ENCODE assay signal across 15 mouse cellular contexts in the genomic region with DNA sequence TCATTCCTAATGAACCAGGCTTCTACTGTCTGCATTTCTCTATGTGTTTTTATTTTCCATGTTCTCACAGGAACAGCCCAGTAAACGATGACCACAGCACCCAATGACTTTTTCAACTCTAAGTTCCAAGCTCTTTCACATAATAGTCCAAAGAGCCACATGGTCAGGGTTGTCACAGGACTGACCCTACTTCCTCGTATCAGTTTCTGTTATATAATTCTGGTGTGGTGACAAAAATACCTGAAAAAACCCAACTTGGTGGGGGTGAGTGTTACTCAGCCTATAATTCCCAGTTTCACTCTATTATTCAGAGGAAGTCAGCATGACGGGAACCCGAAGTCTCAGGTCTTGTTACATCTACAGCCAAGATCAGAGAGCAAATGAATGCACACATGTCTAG.
"Had no signal": no experiment of that assay in that cellular context is flagged by ENCODE, and none has a peak within 500 bp of the region (broad histone marks: within the 10 kb centered on the region; RNA-seq: fewer than 3 reads in every experiment).

No protein-coding gene starts in this region.

- H3K27ac ChIP-seq: kidney, postnatal 0 days; limb, embryonic 15.5 days; liver, embryonic 14.5 days; midbrain, embryonic 15.5 days; neural tube, embryonic 13.5 days had no signal

- H3K36me3 ChIP-seq: limb, embryonic 15.5 days; midbrain, embryonic 15.5 days; neural tube, embryonic 13.5 days had no signal

- H3K4me1 ChIP-seq: midbrain, embryonic 15.5 days had no signal

- DNase-seq: kidney, postnatal 36 days; layer of hippocampus, adult 9-11 months; layer of hippocampus, postnatal 36 days; lung, adult 18-20 months; lung, postnatal 36 days; retina, postnatal 1 day; right cerebral cortex, postnatal 14 days; thymus, postnatal 36 days had no signal

- H3K4me3 ChIP-seq: limb, embryonic 15.5 days; megakaryocyte, embryonic 14.5 days; midbrain, embryonic 15.5 days; neural tube, embryonic 13.5 days had no signal

- H3K27me3 ChIP-seq: limb, embryonic 15.5 days; megakaryocyte, embryonic 14.5 days; midbrain, embryonic 15.5 days; neural tube, embryonic 13.5 days had no signal

- H3K9ac ChIP-seq: limb, embryonic 15.5 days; liver, embryonic 14.5 days; midbrain, embryonic 15.5 days; neural tube, embryonic 13.5 days had no signal

- H3K4me2 ChIP-seq: limb, embryonic 15.5 days; midbrain, embryonic 11.5 days; midbrain, embryonic 15.5 days; neural tube, embryonic 13.5 days had no signal

- H3K9me3 ChIP-seq: limb, embryonic 15.5 days; megakaryocyte, embryonic 14.5 days; midbrain, embryonic 15.5 days; neural tube, embryonic 13.5 days had no signal

- ATAC-seq: midbrain, embryonic 15.5 days had no signal
